Mouse (Mus musculus) thymus, adult 2 months (tissue): ENCODE measurements around the gene Ppp1cb. TPM values are rescaled to one million over a fixed set of nuclear protein-coding genes. Genes with fewer than 3 reads are reported as not detected.
A peak's percentile ranks its signal among the peaks of the same experiment; 100 is the strongest.

Experiments used
- DNase-seq: peaks from one replicate; pipeline ENCODE4 v3.0.0; 2021
- H3K27ac ChIP-seq: fragments of 200-500 bp; 2 replicates; pipeline ENCODE4 v1.5.1; 2012; ENCODE audit warnings: low read length, control low read depth; ENCODE audit not compliant: control insufficient read depth, insufficient read depth
- H3K27me3 ChIP-seq: fragments of 200-500 bp; 2 replicates; pipeline ENCODE4 v1.6.1; 2012; ENCODE audit warnings: mild to moderate bottlenecking, low read length, moderate library complexity, mixed read lengths; ENCODE audit not compliant: control insufficient read depth, insufficient read depth
- H3K36me3 ChIP-seq: fragments of 200-500 bp; 2 replicates; pipeline ENCODE4 v1.6.1; 2012; ENCODE audit warnings: mild to moderate bottlenecking, low read length, moderate library complexity; ENCODE audit not compliant: control insufficient read depth, insufficient read depth
- H3K4me1 ChIP-seq: fragments of 200-500 bp; replicated peaks from 2 replicates; pipeline ENCODE4 v1.6.1; 2012; ENCODE audit warnings: low read length; ENCODE audit not compliant: control insufficient read depth, insufficient read depth
- H3K4me3 ChIP-seq: fragments of 200-500 bp; 2 replicates; pipeline ENCODE4 v1.5.1; 2012; ENCODE audit warnings: mild to moderate bottlenecking, low read length, control low read depth, moderate library complexity; ENCODE audit not compliant: control insufficient read depth, insufficient read depth
- CTCF ChIP-seq: fragments of 200-500 bp; IDR thresholded peaks from 2 replicates; pipeline ENCODE4 v1.5.1; 2012; ENCODE audit warnings: mild to moderate bottlenecking, control low read depth, low read length, moderate library complexity, borderline replicate concordance; ENCODE audit not compliant: control insufficient read depth, poor library complexity, insufficient read depth; ENCODE audit errors: extremely low read depth
- POLR2A ChIP-seq: fragments of 200-500 bp; IDR thresholded peaks from 2 replicates; pipeline ENCODE4 v1.6.1; 2012; ENCODE audit warnings: mild to moderate bottlenecking, low read length, control low read depth, moderate library complexity; ENCODE audit not compliant: control insufficient read depth, poor library complexity, insufficient read depth; ENCODE audit errors: extremely low read depth
- WGBS: fragments of 180-500 bp; shearing (Covaris S2); methylation state at CpG from one replicate; pipeline ENCODE4 v1.1.7; 2018; 5-methylcytosine and 5-hydroxymethylcytosine counted together
- polyA plus RNA-seq: library from polyadenylated mRNA; depleted of rRNA; stranded (reverse); fragments of >200 nt; gene quantifications from 2 replicates; pipeline ENCODE4 v1.2.3, GENCODE M21; 2012

Ppp1cb gene
- polyA plus RNA-seq, 1 experiment, result 26.4 TPM

GRCm38 (mm10) chr5:32460973-32461372, 2.3 kb downstream of the Ppp1cb start:
- WGBS, result 43% methylated on average over 2 of the region's 2 CpGs
- DNase-seq, result no peak

DNA sequence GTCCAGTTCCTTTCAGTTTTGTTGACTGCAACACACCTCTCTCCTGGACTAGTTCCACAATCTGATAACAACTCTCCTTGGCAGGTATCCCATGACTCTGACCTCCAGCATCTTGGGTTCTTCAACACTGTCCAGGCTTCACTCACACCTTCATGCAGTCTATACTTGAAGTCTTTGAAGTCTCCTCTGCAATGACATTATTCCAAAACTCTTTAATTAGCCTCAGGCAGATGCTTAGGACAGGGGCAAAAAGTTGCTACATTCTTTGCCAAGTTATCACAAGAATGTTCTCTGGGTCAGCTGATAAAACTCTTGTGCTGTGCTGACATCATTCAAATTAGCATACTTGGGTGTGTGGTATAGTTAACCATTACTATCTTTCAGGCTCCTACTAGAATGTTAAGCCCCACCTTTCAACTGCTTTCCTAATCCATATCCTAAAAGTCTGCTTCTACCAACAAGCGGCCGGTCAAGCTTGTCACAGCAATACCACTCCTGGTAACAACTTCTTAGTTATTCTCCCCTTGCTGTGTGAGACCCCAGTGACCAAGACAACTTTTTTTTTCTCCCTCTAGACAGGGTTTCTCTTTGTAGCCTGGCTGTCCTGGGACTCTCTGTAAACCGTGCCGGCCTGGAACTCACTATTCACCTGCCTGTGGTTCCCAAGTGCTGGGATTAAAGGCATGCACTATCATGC, 13.8 kb downstream of the Ppp1cb start:
- DNase-seq, result no peak
- Histone ChIP-seq H3K27me3 (no peaks in the 10 kb centered on the region), H3K27ac (no peak overlapping the region), H3K36me3 (no peaks in the 10 kb centered on the region), H3K4me3 (no peak overlapping the region), H3K4me1 (no peaks in the 10 kb centered on the region; the same call in 1 of the 2 replicates)
- 99% methylated on average over 4 of the region's 4 CpGs for WGBS
- TF ChIP-seq CTCF, result no peak
- no peak for TF ChIP-seq POLR2A

More at GRCm38 (mm10) chr5:32460973-32461372, 2.3 kb downstream of the Ppp1cb start:
- Histone ChIP-seq H3K4me1 (0 out of 2 replicates have a peak, but pooled peaks cover 2% of the 10 kb centered on the region), H3K4me3 (no peak overlapping the region), H3K36me3 (no peaks in the 10 kb centered on the region), H3K27me3 (no peaks in the 10 kb centered on the region), H3K27ac (no peak overlapping the region)
- no peak for TF ChIP-seq POLR2A
- no peak for TF ChIP-seq CTCF

- TF ChIP-seq CTCF, result no peak
- no peaks in the 10 kb centered on the region for H3K27me3 ChIP-seq
- DNase-seq, result no peak
- no peaks in the 10 kb centered on the region for H3K36me3 ChIP-seq
- H3K4me3 ChIP-seq, result no peak overlapping the region
- 92% methylated on average over 2 of the region's 2 CpGs for WGBS
- H3K4me1 ChIP-seq, result no peaks in the 10 kb centered on the region; the same call in 1 of the 2 replicates
- no peak overlapping the region for H3K27ac ChIP-seq
Observed at GRCm38 (mm10) chr5:32473029-32473352, 14.3 kb downstream of the Ppp1cb start.

DNA sequence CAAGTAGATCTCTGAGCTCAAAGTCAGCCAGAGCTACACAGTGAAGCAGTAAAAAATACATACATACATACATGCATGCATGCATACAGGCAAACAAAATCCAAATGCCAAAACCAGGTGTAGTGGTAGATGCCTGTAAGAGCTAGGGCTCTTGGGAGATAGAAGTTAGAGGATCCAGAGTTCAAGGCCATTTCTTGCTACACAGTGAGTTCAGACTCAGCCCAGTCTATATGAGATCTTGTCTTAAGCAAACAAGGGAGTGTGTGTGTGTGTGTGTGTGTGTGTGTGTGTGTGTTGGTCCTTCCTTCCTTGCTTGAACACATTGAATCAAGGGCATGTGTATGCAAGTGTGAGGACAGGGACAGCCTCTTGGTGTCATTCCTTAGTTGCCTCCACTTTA, 17.9 kb downstream of the Ppp1cb start:
- no peak for DNase-seq
- H3K4me1 ChIP-seq, result peaks cover 8% of the 10 kb centered on the region
- H3K27me3 ChIP-seq, result no peaks in the 10 kb centered on the region
- H3K27ac ChIP-seq, result no peak overlapping the region
- no peak for TF ChIP-seq POLR2A
- no peak for TF ChIP-seq CTCF
- H3K36me3 ChIP-seq, result peaks cover 14% of the 10 kb centered on the region
- no peak overlapping the region for H3K4me3 ChIP-seq

DNA sequence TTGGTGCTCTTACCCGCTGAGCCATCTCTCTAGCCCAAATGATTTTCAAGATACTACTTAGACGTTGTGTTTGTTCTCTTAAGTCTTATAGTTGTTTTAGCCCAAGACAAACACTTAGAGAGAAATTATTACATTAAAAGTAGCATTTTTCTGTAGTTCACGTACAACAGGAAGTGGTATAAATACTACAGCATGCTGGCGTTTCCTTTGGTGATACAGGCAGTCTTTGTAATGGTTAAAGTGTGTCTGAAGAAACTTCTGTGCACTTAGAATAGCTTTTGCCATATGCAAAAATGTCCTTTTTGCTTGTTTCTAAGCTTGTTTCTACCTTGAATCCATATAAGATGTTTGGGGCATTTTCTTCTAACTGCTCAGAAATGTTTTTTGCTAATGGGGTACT, 20.3 kb downstream of the Ppp1cb start:
- H3K4me1 ChIP-seq, result peaks cover 8% of the 10 kb centered on the region
- TF ChIP-seq CTCF (no peak), POLR2A (no peak)
- H3K27me3 ChIP-seq, result no peaks in the 10 kb centered on the region
- H3K27ac ChIP-seq, result peak overlapping the region; percentile 35; the same call in 1 of the 2 replicates
- peaks cover 27% of the 10 kb centered on the region for H3K36me3 ChIP-seq
- no peak for DNase-seq
- no peak overlapping the region for H3K4me3 ChIP-seq
- 32% methylated on average over 4 of the region's 4 CpGs for WGBS

GRCm38 (mm10) chr5:32485430-32485829, 26.8 kb downstream of the Ppp1cb start:
- no peak overlapping the region for H3K4me3 ChIP-seq
- 75% methylated on average over 3 of the region's 3 CpGs for WGBS
- H3K4me1 ChIP-seq, result no peaks in the 10 kb centered on the region
- DNase-seq, result no peak
- no peak for TF ChIP-seq CTCF
- no peak for TF ChIP-seq POLR2A
- peaks cover 79% of the 10 kb centered on the region for H3K36me3 ChIP-seq
- H3K27me3 ChIP-seq, result no peaks in the 10 kb centered on the region
- no peak overlapping the region for H3K27ac ChIP-seq

- H3K36me3 ChIP-seq, result peaks cover 77% of the 10 kb centered on the region
Observed at GRCm38 (mm10) chr5:32488044-32488443, 29.4 kb downstream of the Ppp1cb start.

More at GRCm38 (mm10) chr5:32488044-32488443, 29.4 kb downstream of the Ppp1cb start:
- Histone ChIP-seq H3K27me3 (no peaks in the 10 kb centered on the region), H3K4me1 (no peaks in the 10 kb centered on the region), H3K27ac (no peak overlapping the region), H3K4me3 (no peak overlapping the region)
- 88% methylated on average over 2 of the region's 2 CpGs for WGBS
- no peak for DNase-seq
- TF ChIP-seq CTCF, result no peak
- TF ChIP-seq POLR2A, result no peak
